Mouse (Mus musculus) limb, embryonic 14.5 days (tissue): ENCODE measurements around the gene Lkaaear1. TPM values are rescaled to one million over a fixed set of nuclear protein-coding genes. Genes with fewer than 3 reads are reported as not detected.

Experiments
- ATAC-seq: fragments of 200-750 bp; cut with Nextera tagmentation; 2 replicates; pipeline ENCODE4 v1.8.0; 2017; ENCODE audit warnings: low read depth, moderate number of reproducible peaks, moderate TSS enrichment; ENCODE audit not compliant: low FRiP score
- DNase-seq: peaks from one replicate; pipeline ENCODE4 v3.0.0-alpha.2; 2015; ENCODE audit warnings: low spot score
- H3K27ac ChIP-seq: fragments of 300-500 bp; sonication (generic); replicated peaks from 2 replicates; pipeline ENCODE4 v1.5.1; 2014; ENCODE audit warnings: low read depth, mild to moderate bottlenecking, low read length, moderate library complexity, mixed read lengths
- H3K27me3 ChIP-seq: fragments of 300-500 bp; sonication (generic); 2 replicates; pipeline ENCODE4 v1.6.1; 2014; ENCODE audit warnings: low read length, mixed read lengths; ENCODE audit not compliant: control insufficient read depth, insufficient read depth
- H3K36me3 ChIP-seq: fragments of 300-500 bp; sonication (generic); 2 replicates; pipeline ENCODE4 v1.6.1; 2014; ENCODE audit warnings: mild to moderate bottlenecking, low read length, moderate library complexity, mixed read lengths; ENCODE audit not compliant: control insufficient read depth, insufficient read depth
- H3K4me1 ChIP-seq: fragments of 300-500 bp; sonication (generic); 2 replicates; pipeline ENCODE4 v1.6.1; 2014; ENCODE audit warnings: antibody characterized with exemption, low read length, mixed read lengths; ENCODE audit not compliant: control insufficient read depth, insufficient read depth
- H3K4me2 ChIP-seq: fragments of 300-500 bp; sonication (generic); replicated peaks from 2 replicates; pipeline ENCODE4 v1.6.1; 2014; ENCODE audit warnings: low read depth, mild to moderate bottlenecking, low read length, moderate library complexity; ENCODE audit not compliant: severe bottlenecking
- H3K4me3 ChIP-seq: fragments of 300-500 bp; sonication (generic); replicated peaks from 2 replicates; pipeline ENCODE4 v1.5.1; 2014; ENCODE audit warnings: low read length
- H3K9ac ChIP-seq: fragments of 300-500 bp; sonication (generic); 2 replicates; pipeline ENCODE4 v1.6.1; 2014; ENCODE audit warnings: mild to moderate bottlenecking, low read depth, low read length, moderate library complexity; ENCODE audit not compliant: severe bottlenecking
- H3K9me3 ChIP-seq: fragments of 300-500 bp; sonication (generic); 2 replicates; pipeline ENCODE4 v1.6.1; 2016; ENCODE audit warnings: low read length; ENCODE audit not compliant: control insufficient read depth
- POLR2A ChIP-seq: fragments of 200-500 bp; IDR thresholded peaks from 2 replicates; pipeline ENCODE4 v1.8.0; 2012; ENCODE audit warnings: inconsistent platforms, mild to moderate bottlenecking, moderate library complexity, borderline replicate concordance; ENCODE audit not compliant: insufficient read depth, insufficient read length; ENCODE audit errors: extremely low read depth
- WGBS: fragments of 180-500 bp; shearing (Covaris S2); extraction: QIAGEN DNeasy Blood & Tissue Kit; methylation state at CpG from one replicate; pipeline ENCODE4 v1.1.7; 2014; 5-methylcytosine and 5-hydroxymethylcytosine counted together
- polyA plus RNA-seq, 2 experiments: library from polyadenylated mRNA; depleted of rRNA in 1 of 2; stranded (reverse) in 1 of 2; unstranded in 1 of 2; fragments of >200 nt; fragmentation: Nextera tagmentation in 1 of 2; extraction: Ambion mirVana in 1 of 2; gene quantifications; 2 replicates each; pipeline versions ENCODE4 v1.2.1 to v1.2.3; 2012 to 2014

Lkaaear1 gene
- polyA plus RNA-seq, 2 experiments: not detected

DNA sequence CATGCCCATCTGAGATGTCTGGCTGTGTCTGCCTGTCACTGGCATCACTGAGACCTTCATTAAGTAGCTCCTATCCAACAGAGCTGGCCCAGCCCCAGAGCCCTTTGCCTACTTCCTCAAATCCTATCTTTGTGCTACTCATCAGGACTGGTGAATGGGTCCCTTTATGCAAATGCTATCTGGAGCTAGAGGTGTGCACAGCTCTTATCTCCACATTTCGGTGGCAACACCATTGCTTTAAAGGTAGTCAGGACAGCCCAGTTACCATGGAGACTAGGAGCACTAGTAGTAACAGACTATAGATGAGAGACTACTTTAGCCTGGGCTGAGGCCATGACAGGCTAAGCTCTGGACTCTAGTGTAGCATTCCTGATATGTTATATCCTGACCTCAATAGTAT lies 13.5 kb downstream of the Lkaaear1 start:
- no peak for TF ChIP-seq POLR2A
- no peak overlapping the region for H3K4me3 ChIP-seq
- H3K4me1 ChIP-seq: peaks cover 7% of the 10 kb centered on the region
- no peak overlapping the region for H3K4me2 ChIP-seq
- DNase-seq: no peak
- no peak overlapping the region for H3K27ac ChIP-seq
- H3K36me3 ChIP-seq: peaks cover 38% of the 10 kb centered on the region
- 86% methylated on average over 1 of the region's 1 CpGs for WGBS
- no peaks in the 10 kb centered on the region for H3K9me3 ChIP-seq
- H3K27me3 ChIP-seq: no peaks in the 10 kb centered on the region
- H3K9ac ChIP-seq: no peak overlapping the region
- ATAC-seq: no peak

DNA sequence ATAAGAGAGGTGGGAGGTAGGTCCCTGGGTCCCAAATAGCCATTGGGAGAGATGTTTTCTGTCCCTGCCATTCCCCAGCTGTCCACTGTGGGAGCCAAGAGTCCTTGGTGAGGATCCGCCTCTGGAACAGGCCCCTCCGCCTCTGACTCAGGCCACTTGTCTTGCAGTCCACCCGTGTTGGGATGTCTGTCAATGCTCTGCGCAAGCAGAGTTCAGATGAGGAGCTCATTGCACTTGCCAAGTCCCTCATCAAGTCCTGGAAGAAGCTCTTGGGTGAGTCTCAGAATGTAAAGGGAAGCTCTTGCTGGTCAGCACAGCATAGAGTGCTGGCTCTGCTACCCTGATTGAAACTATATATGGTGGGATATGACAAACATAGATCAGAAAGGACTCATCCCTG lies 14.9 kb downstream of the Lkaaear1 start:
- no peak overlapping the region for H3K9ac ChIP-seq
- no peak overlapping the region for H3K27ac ChIP-seq
- DNase-seq: no peak
- no peak overlapping the region for H3K4me2 ChIP-seq
- no peak overlapping the region for H3K4me3 ChIP-seq
- peaks cover 29% of the 10 kb centered on the region for H3K36me3 ChIP-seq
- no peak for TF ChIP-seq POLR2A
- WGBS: 73% methylated on average over 4 of the region's 4 CpGs
- H3K4me1 ChIP-seq: peaks cover 14% of the 10 kb centered on the region
- H3K27me3 ChIP-seq: no peaks in the 10 kb centered on the region
- ATAC-seq: no peak
- no peaks in the 10 kb centered on the region for H3K9me3 ChIP-seq

- 97% methylated on average over 1 of the region's 1 CpGs for WGBS
- Histone ChIP-seq H3K9ac (no peak overlapping the region), H3K36me3 (peaks cover 17% of the 10 kb centered on the region), H3K4me3 (no peak overlapping the region), H3K27ac (no peak overlapping the region), H3K27me3 (no peaks in the 10 kb centered on the region), H3K9me3 (no peaks in the 10 kb centered on the region), H3K4me1 (peaks cover 14% of the 10 kb centered on the region), H3K4me2 (no peak overlapping the region)
- ATAC-seq: no peak
- no peak for DNase-seq
- no peak for TF ChIP-seq POLR2A
Observed at GRCm38 (mm10) chr2:181681978-181682377, 16.3 kb downstream of the Lkaaear1 start.

- no peak for TF ChIP-seq POLR2A
- Histone ChIP-seq H3K9ac (peak overlapping the region; percentile 89), H3K36me3 (0 out of 2 replicates have a peak, but pooled peaks cover 7% of the 10 kb centered on the region), H3K4me1 (peaks cover 15% of the 10 kb centered on the region), H3K27ac (peak overlapping the region; percentile 38; the same call in 1 of the 2 replicates), H3K4me3 (peak overlapping the region; percentile 71), H3K27me3 (no peaks in the 10 kb centered on the region), H3K9me3 (no peaks in the 10 kb centered on the region), H3K4me2 (peak overlapping the region; percentile 94)
- ATAC-seq (peak; percentile 25; the same call in 1 of the 2 replicates), DNase-seq (no peak)
- 14% methylated on average over 7 of the region's 7 CpGs for WGBS
Observed at GRCm38 (mm10) chr2:181680716-181681117, 17.5 kb downstream of the Lkaaear1 start.

DNA sequence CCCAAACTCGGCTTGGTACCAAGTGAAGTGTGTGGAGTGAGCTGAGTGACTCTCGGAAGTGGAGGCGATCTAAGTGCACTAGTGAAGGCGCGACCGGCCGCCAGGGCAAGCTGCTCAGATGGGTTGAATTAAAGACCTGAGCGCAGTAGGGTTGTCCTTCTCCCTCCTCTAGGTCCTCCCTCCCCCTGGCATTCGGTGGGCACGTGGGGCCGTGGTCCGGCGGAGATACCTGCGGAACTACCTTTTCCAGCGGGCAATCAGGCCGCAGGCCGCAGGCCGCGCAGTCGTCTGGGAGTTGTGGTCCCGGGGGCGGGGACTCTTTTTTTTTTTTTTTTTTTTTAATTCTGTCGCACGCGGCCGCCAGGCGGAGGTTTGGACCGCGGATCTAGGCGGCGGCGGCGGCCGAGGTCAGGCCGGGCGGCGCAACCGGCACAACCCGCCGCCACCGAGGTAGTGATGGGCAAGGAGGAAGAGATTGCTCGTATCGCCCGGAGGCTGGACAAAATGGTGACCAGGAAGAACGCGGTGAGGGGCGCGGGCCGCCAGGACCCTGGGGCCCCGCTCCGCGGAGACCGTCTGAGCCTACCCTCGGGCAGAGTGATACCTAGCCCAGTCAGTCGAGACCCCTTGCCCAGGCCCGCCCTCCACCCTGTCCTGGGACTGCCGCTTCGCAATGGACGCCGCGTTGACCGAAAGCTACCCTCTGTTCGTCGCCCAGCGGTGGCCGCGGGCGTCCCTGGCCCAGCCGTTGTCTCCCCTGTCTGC lies 18.1 kb downstream of the Lkaaear1 start, which contains the start of gene Tcea2:
Gene Tcea2 (plus strand): TSS at position 360 of the 765 bp plus-strand sequence.
- peak; percentile 74 for ATAC-seq
- Histone ChIP-seq H3K9me3 (no peaks in the 10 kb centered on the region), H3K36me3 (0 out of 2 replicates have a peak, but pooled peaks cover 7% of the 10 kb centered on the region), H3K9ac (peak within 1 kb of the TSS; percentile 89), H3K4me3 (peak within 1 kb of the TSS; percentile 71), H3K4me1 (peaks cover 20% of the 10 kb centered on the region), H3K27me3 (no peaks in the 10 kb centered on the region), H3K4me2 (peak within 1 kb of the TSS; percentile 94), H3K27ac (peak within 1 kb of the TSS; percentile 64; the same call in 1 of the 2 replicates)
- DNase-seq: peak; percentile 59
- 0 out of 2 replicates have a peak, but pooled peaks have one; percentile 20 for TF ChIP-seq POLR2A
- under 1% methylated on average over 68 of the region's 69 CpGs for WGBS
